Mouse (Mus musculus): ENCODE results near the gene Slc22a20. TPM values are rescaled to one million over a fixed set of nuclear protein-coding genes. Genes with fewer than 3 reads are reported as not detected.
A peak's percentile ranks its signal among the peaks of the same experiment; 100 is the strongest.

Gene Slc22a20
- polyA plus RNA-seq, 1 experiment: not detected

DNA sequence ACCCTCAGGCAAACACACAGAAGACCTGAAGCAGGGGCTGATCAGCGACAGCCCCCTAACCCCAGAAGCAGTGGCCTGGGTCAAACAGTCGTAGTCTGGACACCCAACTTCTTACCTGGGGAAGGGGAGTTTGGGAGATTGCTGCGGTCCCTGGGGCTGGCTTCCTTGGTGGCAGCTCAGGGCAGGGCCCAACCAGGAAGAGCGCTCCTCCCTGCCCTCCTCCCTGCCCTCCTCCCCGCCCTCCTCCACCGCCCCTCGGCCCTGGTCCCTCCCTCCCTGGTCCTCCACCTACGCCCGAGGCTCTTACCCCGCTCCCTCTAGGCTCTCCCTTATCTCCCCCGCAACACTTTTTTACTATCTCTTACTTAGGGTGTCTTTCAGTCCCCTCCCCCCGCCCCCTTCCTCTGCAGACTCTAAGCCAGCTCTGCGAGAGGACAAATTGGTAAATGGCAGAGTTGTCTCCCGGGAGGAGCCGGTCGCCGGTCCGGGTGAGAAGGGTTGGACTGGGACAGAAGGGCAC is 29.1 kb upstream of the Slc22a20 start:
- Histone ChIP-seq H3K79me2 (ENCODE audit: control insufficient read depth, insufficient read depth) (peaks cover 12% of the 10 kb centered on the region), H3K27me3 (ENCODE audit: control insufficient read depth, insufficient read depth, insufficient read length) (no peaks in the 10 kb centered on the region), H3ac (ENCODE audit: control insufficient read depth, insufficient read length) (peak overlapping the region; percentile 74), H3K4me3 (peak overlapping the region; percentile 79), H3K36me3 (ENCODE audit: control insufficient read depth, insufficient read depth) (no peaks in the 10 kb centered on the region), H3K4me2 (ENCODE audit: low read depth) (peak overlapping the region; percentile 100)
- no peak for TF ChIP-seq USF1 (IDR thresholded peaks at IDR 0.05; ENCODE audit: low read depth)
- peak; percentile 87 for TF ChIP-seq POLR2AphosphoS2 (IDR thresholded peaks at IDR 0.05; ENCODE audit: insufficient read length, low read depth)
- no peak for TF ChIP-seq MYOG (IDR thresholded peaks at IDR 0.05; ENCODE audit: control insufficient read depth in 1 of 3, insufficient read depth in 1 of 3, insufficient read length in 2 of 3, low read depth in 2 of 3)
- TF ChIP-seq TCF12 (IDR thresholded peaks at IDR 0.05; ENCODE audit: insufficient read depth, poor library complexity, severe bottlenecking): no peak
- no peak for TF ChIP-seq REST (IDR thresholded peaks at IDR 0.05; ENCODE audit: insufficient read depth, insufficient read length)
- TF ChIP-seq CEBPB (IDR thresholded peaks at IDR 0.05; ENCODE audit: insufficient read depth, poor library complexity, severe bottlenecking): no peak
- TF ChIP-seq POLR2A (IDR thresholded peaks at IDR 0.05; ENCODE audit: insufficient read length, low read depth): peak; percentile 79
- TF ChIP-seq SRF (IDR thresholded peaks at IDR 0.05; ENCODE audit: control insufficient read depth, insufficient read length, low read depth): no peak
- no peak for TF ChIP-seq MAX (IDR thresholded peaks at IDR 0.05; ENCODE audit: low read depth)

- peaks cover 3% of the 10 kb centered on the region for H3K36me3 ChIP-seq (ENCODE audit: control insufficient read depth, insufficient read depth)
- H3K27me3 ChIP-seq (ENCODE audit: control insufficient read depth, insufficient read depth, insufficient read length): no peaks in the 10 kb centered on the region
- H3ac ChIP-seq (ENCODE audit: control insufficient read depth, insufficient read length): no peak overlapping the region
- H3K79me2 ChIP-seq (ENCODE audit: control insufficient read depth, insufficient read depth): peaks cover 12% of the 10 kb centered on the region
- H3K4me2 ChIP-seq (ENCODE audit: low read depth): peak overlapping the region; percentile 100
- TF ChIP-seq SRF (IDR thresholded peaks at IDR 0.05; ENCODE audit: control insufficient read depth, insufficient read length, low read depth): no peak
- peak overlapping the region; percentile 79 for H3K4me3 ChIP-seq
These were observed 27.7 kb upstream of the Slc22a20 start for GRCm38 (mm10) chr19:6013691-6014090.

- Histone ChIP-seq H3K4me3 (no peak overlapping the region), H3K36me3 (ENCODE audit: control insufficient read depth, insufficient read depth) (peaks cover 4% of the 10 kb centered on the region), H3ac (ENCODE audit: control insufficient read depth, insufficient read length) (no peak overlapping the region), H3K4me2 (ENCODE audit: low read depth) (no peak overlapping the region), H3K27me3 (ENCODE audit: control insufficient read depth, insufficient read depth, insufficient read length) (no peaks in the 10 kb centered on the region), H3K79me2 (ENCODE audit: control insufficient read depth, insufficient read depth) (peaks cover 6% of the 10 kb centered on the region)
- no peak for TF ChIP-seq SRF (IDR thresholded peaks at IDR 0.05; ENCODE audit: control insufficient read depth, insufficient read length, low read depth)
- TF ChIP-seq REST (IDR thresholded peaks at IDR 0.05; ENCODE audit: insufficient read depth, insufficient read length): no peak
- TF ChIP-seq E2F4 (IDR thresholded peaks at IDR 0.05; ENCODE audit: insufficient read depth): no peak
- no peak for TF ChIP-seq POLR2AphosphoS2 (IDR thresholded peaks at IDR 0.05; ENCODE audit: insufficient read length, low read depth)
- TF ChIP-seq CEBPB (IDR thresholded peaks at IDR 0.05; ENCODE audit: insufficient read depth, poor library complexity, severe bottlenecking): no peak
- no peak for TF ChIP-seq MYOG (IDR thresholded peaks at IDR 0.05; ENCODE audit: control insufficient read depth in 1 of 3, insufficient read depth in 1 of 3, insufficient read length in 2 of 3, low read depth in 2 of 3)
- TF ChIP-seq MYOD1 (IDR thresholded peaks at IDR 0.05; ENCODE audit: control insufficient read depth in 1 of 3, insufficient read length in 2 of 3, low read depth in 2 of 3): no peak
- no peak for TF ChIP-seq USF1 (IDR thresholded peaks at IDR 0.05; ENCODE audit: low read depth)
- no peak for TF ChIP-seq MAX (IDR thresholded peaks at IDR 0.05; ENCODE audit: low read depth)
- TF ChIP-seq POLR2A (IDR thresholded peaks at IDR 0.05; ENCODE audit: insufficient read length, low read depth): no peak
- TF ChIP-seq TCF3 (IDR thresholded peaks at IDR 0.05; ENCODE audit: insufficient read length, low read depth): no peak
- TF ChIP-seq TCF12 (IDR thresholded peaks at IDR 0.05; ENCODE audit: insufficient read depth, poor library complexity, severe bottlenecking): no peak
These were observed 23.2 kb upstream of the Slc22a20 start for GRCm38 (mm10) chr19:6009137-6009536.

- peaks cover 4% of the 10 kb centered on the region for H3K36me3 ChIP-seq (ENCODE audit: control insufficient read depth, insufficient read depth)
- no peak overlapping the region for H3K4me2 ChIP-seq (ENCODE audit: low read depth)
- TF ChIP-seq SRF (IDR thresholded peaks at IDR 0.05; ENCODE audit: control insufficient read depth, insufficient read length, low read depth) (no peak), E2F4 (IDR thresholded peaks at IDR 0.05; ENCODE audit: insufficient read depth) (no peak), MAX (IDR thresholded peaks at IDR 0.05; ENCODE audit: low read depth) (no peak), CEBPB (IDR thresholded peaks at IDR 0.05; ENCODE audit: insufficient read depth, poor library complexity, severe bottlenecking) (no peak), POLR2AphosphoS2 (IDR thresholded peaks at IDR 0.05; ENCODE audit: insufficient read length, low read depth) (no peak), MYOD1 (IDR thresholded peaks at IDR 0.05; ENCODE audit: control insufficient read depth in 1 of 3, insufficient read length in 2 of 3, low read depth in 2 of 3) (no peak), TCF12 (IDR thresholded peaks at IDR 0.05; ENCODE audit: insufficient read depth, poor library complexity, severe bottlenecking) (no peak), USF1 (IDR thresholded peaks at IDR 0.05; ENCODE audit: low read depth) (no peak), MYOG (IDR thresholded peaks at IDR 0.05; ENCODE audit: control insufficient read depth in 1 of 3, insufficient read depth in 1 of 3, insufficient read length in 2 of 3, low read depth in 2 of 3) (no peak), POLR2A (IDR thresholded peaks at IDR 0.05; ENCODE audit: insufficient read length, low read depth) (no peak), TCF3 (IDR thresholded peaks at IDR 0.05; ENCODE audit: insufficient read length, low read depth) (no peak), REST (IDR thresholded peaks at IDR 0.05; ENCODE audit: insufficient read depth, insufficient read length) (no peak)
- H3ac ChIP-seq (ENCODE audit: control insufficient read depth, insufficient read length): no peak overlapping the region
- H3K79me2 ChIP-seq (ENCODE audit: control insufficient read depth, insufficient read depth): no peaks in the 10 kb centered on the region
- no peak overlapping the region for H3K4me3 ChIP-seq
- no peaks in the 10 kb centered on the region for H3K27me3 ChIP-seq (ENCODE audit: control insufficient read depth, insufficient read depth, insufficient read length)
These were observed 21.1 kb upstream of the Slc22a20 start for GRCm38 (mm10) chr19:6007013-6007412.

- Histone ChIP-seq H3K4me3 (no peak overlapping the region), H3ac (ENCODE audit: control insufficient read depth, insufficient read length) (no peak overlapping the region), H3K4me2 (ENCODE audit: low read depth) (no peak overlapping the region), H3K79me2 (ENCODE audit: control insufficient read depth, insufficient read depth) (no peaks in the 10 kb centered on the region), H3K36me3 (ENCODE audit: control insufficient read depth, insufficient read depth) (peaks cover 6% of the 10 kb centered on the region), H3K27me3 (ENCODE audit: control insufficient read depth, insufficient read depth, insufficient read length) (no peaks in the 10 kb centered on the region)
- TF ChIP-seq E2F4 (IDR thresholded peaks at IDR 0.05; ENCODE audit: insufficient read depth): no peak
- TF ChIP-seq MAX (IDR thresholded peaks at IDR 0.05; ENCODE audit: low read depth): no peak
- no peak for TF ChIP-seq REST (IDR thresholded peaks at IDR 0.05; ENCODE audit: insufficient read depth, insufficient read length)
- TF ChIP-seq MYOG (IDR thresholded peaks at IDR 0.05; ENCODE audit: control insufficient read depth in 1 of 3, insufficient read depth in 1 of 3, insufficient read length in 2 of 3, low read depth in 2 of 3): no peak
- TF ChIP-seq SRF (IDR thresholded peaks at IDR 0.05; ENCODE audit: control insufficient read depth, insufficient read length, low read depth): no peak
These were observed 19.6 kb upstream of the Slc22a20 start for GRCm38 (mm10) chr19:6005541-6005940.
